Mouse (Mus musculus): ENCODE measurements around the gene Slc25a17. TPM values are rescaled to one million over a fixed set of nuclear protein-coding genes. Genes with fewer than 3 reads are reported as not detected.
A peak's percentile ranks its signal among the peaks of the same experiment; 100 is the strongest.

Slc25a17 gene
- polyA plus RNA-seq, 1 experiment from 2014 or later = 61.8 TPM

DNA sequence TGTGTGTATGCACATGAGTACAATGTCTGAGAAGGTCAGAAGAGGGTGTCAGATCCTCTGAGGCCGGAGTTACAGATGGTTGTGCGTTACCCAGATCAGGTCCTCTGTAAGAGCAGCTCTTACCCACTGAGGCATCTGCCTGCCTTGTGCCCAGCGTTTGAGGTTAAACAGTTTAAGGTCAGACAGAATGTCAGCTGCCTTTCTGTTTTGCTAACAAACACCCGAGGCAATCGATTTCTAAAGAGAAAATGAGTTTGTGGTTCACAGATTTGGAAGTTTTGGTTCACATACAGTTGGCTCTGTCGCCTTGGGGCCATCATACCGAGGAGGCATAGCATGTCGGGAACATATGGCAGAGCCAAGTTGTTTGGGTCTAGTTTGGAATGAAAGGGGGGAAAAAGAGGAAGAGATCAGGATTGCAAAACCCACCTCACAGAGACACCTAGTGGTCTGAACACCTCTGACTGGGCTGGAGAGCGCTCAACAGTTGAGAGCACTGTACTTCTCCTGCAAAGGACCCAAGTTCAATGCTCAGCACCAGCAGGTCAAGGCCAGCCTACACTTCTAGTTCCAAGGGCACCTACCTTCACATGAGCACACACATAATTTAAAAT is 76.4 kb downstream of the Slc25a17 start:
- no peaks in the 10 kb centered on the region for H3K27me3 ChIP-seq (ENCODE audit: control insufficient read depth, insufficient read depth, low read length)
- H3K4me3 ChIP-seq (ENCODE audit: low read length) = no peak overlapping the region
- no peaks in the 10 kb centered on the region for H3K9me3 ChIP-seq (replicated peaks; ENCODE audit: control insufficient read depth, low read length)
- H3K9ac ChIP-seq (ENCODE audit: low read length) = no peak overlapping the region
- no peaks in the 10 kb centered on the region for H3K36me3 ChIP-seq (ENCODE audit: control insufficient read depth, insufficient read depth)
- WGBS = 79% methylated on average over 9 of the region's 9 CpGs
- H3K27ac ChIP-seq (ENCODE audit: low read length) = no peak overlapping the region
- H3K4me2 ChIP-seq (ENCODE audit: low read depth, low read length) = no peak overlapping the region
- no peaks in the 10 kb centered on the region for H3K4me1 ChIP-seq (ENCODE audit: control insufficient read depth, insufficient read depth, low read length)
- ATAC-seq (replicated peaks; ENCODE audit: extremely low read depth, insufficient read depth, low FRiP score) = no peak

GRCm38 (mm10) chr15:81278699-81279098 is 81.9 kb downstream of the Slc25a17 start:
- H3K27me3 ChIP-seq (ENCODE audit: control insufficient read depth, insufficient read depth, low read length) = no peaks in the 10 kb centered on the region; the same call in 1 of the 2 replicates
- 83% methylated on average over 6 of the region's 6 CpGs for WGBS
- no peak overlapping the region for H3K4me3 ChIP-seq (ENCODE audit: low read length)
- no peak overlapping the region for H3K9ac ChIP-seq (ENCODE audit: low read length)
- no peaks in the 10 kb centered on the region for H3K36me3 ChIP-seq (ENCODE audit: control insufficient read depth, insufficient read depth)
- H3K4me1 ChIP-seq (ENCODE audit: control insufficient read depth, insufficient read depth, low read length) = no peaks in the 10 kb centered on the region
- ATAC-seq (replicated peaks; ENCODE audit: extremely low read depth, insufficient read depth, low FRiP score) = no peak
- H3K27ac ChIP-seq (ENCODE audit: low read length) = no peak overlapping the region
- no peaks in the 10 kb centered on the region for H3K9me3 ChIP-seq (replicated peaks; ENCODE audit: control insufficient read depth, low read length)
- H3K4me2 ChIP-seq (ENCODE audit: low read depth, low read length) = no peak overlapping the region

DNA sequence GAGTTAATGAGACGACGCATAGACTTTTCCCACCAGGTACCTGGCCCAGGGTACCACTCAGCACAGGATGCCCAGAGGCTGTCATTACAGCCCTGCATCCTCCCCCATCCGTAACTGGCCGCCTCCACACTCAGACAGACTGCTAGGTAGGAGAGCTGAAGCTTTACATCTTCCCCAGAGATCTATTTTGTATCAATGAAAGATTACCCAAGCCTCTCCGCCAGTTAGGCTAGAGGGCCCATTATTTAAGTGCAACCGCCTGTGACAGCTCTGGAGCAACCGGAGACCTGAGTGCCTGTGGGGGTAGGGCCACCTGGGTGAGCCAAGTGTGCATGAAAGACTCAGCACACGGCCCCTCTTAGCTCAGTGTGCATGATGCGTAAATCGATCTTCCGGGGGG is 82.7 kb downstream of the Slc25a17 start:
- WGBS = 45% methylated on average over 11 of the region's 11 CpGs
- Histone ChIP-seq H3K4me2 (ENCODE audit: low read depth, low read length) (no peak overlapping the region), H3K4me3 (ENCODE audit: low read length) (no peak overlapping the region), H3K27me3 (ENCODE audit: control insufficient read depth, insufficient read depth, low read length) (no peaks in the 10 kb centered on the region; the same call in 1 of the 2 replicates), H3K9ac (ENCODE audit: low read length) (no peak overlapping the region), H3K36me3 (ENCODE audit: control insufficient read depth, insufficient read depth) (no peaks in the 10 kb centered on the region), H3K4me1 (ENCODE audit: control insufficient read depth, insufficient read depth, low read length) (no peaks in the 10 kb centered on the region), H3K27ac (ENCODE audit: low read length) (no peak overlapping the region), H3K9me3 (replicated peaks; ENCODE audit: control insufficient read depth, low read length) (no peaks in the 10 kb centered on the region)
- no peak for ATAC-seq (replicated peaks; ENCODE audit: extremely low read depth, insufficient read depth, low FRiP score)

GRCm38 (mm10) chr15:81273361-81273760 is 87.3 kb downstream of the Slc25a17 start:
- H3K36me3 ChIP-seq (ENCODE audit: control insufficient read depth, insufficient read depth) = no peaks in the 10 kb centered on the region
- no peak for ATAC-seq (replicated peaks; ENCODE audit: extremely low read depth, insufficient read depth, low FRiP score)
- H3K4me3 ChIP-seq (ENCODE audit: low read length) = no peak overlapping the region
- no peak overlapping the region for H3K4me2 ChIP-seq (ENCODE audit: low read depth, low read length)
- H3K4me1 ChIP-seq (ENCODE audit: control insufficient read depth, insufficient read depth, low read length) = no peaks in the 10 kb centered on the region
- 28% methylated on average over 2 of the region's 2 CpGs for WGBS
- no peaks in the 10 kb centered on the region for H3K27me3 ChIP-seq (ENCODE audit: control insufficient read depth, insufficient read depth, low read length)
- no peak overlapping the region for H3K27ac ChIP-seq (ENCODE audit: low read length)
- H3K9ac ChIP-seq (ENCODE audit: low read length) = no peak overlapping the region
- no peaks in the 10 kb centered on the region; the same call in 1 of the 2 replicates for H3K9me3 ChIP-seq (replicated peaks; ENCODE audit: control insufficient read depth, low read length)

DNA sequence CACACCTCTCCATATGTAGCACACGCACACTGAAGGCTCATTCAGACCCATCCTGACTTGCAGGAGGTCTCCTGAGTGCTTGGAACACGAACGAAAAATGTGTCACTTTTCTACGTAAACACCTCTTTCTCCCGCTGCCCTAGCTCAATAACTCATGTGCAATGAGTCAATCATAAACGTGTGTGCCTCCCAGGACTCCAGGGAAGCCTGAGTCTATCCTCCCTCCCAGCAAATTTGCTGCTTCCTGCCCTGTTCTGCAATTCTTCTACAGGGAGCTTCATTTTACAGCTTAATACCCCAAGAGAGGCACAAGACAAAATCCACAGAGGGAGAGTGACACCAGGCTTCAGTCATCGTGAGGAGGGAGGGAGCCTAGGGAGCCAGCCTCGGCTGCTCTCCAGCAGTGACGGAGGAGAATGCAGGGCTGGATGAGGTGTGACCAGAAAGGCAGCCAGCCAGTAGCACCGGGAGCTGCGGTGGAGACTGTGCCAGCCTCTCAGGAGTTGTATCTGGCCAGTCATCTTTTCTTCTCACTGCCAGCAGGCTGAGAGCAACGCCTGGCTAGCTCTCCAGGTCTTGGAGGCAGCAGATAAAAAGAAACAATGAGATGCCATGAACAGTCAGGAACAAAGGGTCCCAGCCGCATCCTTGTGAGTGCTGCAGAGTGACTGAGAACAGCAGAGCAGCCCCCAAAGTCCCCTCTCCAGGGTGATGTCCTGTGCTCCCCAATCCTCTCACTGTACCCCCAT is 88.1 kb downstream of the Slc25a17 start:
- no peak overlapping the region for H3K27ac ChIP-seq (ENCODE audit: low read length)
- 18% methylated on average over 13 of the region's 13 CpGs for WGBS
- H3K4me1 ChIP-seq (ENCODE audit: control insufficient read depth, insufficient read depth, low read length) = no peaks in the 10 kb centered on the region
- ATAC-seq (replicated peaks; ENCODE audit: extremely low read depth, insufficient read depth, low FRiP score) = no peak
- H3K27me3 ChIP-seq (ENCODE audit: control insufficient read depth, insufficient read depth, low read length) = no peaks in the 10 kb centered on the region
- no peak overlapping the region for H3K9ac ChIP-seq (ENCODE audit: low read length)
- H3K4me3 ChIP-seq (ENCODE audit: low read length) = no peak overlapping the region
- H3K4me2 ChIP-seq (ENCODE audit: low read depth, low read length) = peak overlapping the region; percentile 3; the same call in 1 of the 2 replicates
- H3K36me3 ChIP-seq (ENCODE audit: control insufficient read depth, insufficient read depth) = no peaks in the 10 kb centered on the region
- no peaks in the 10 kb centered on the region; the same call in 1 of the 2 replicates for H3K9me3 ChIP-seq (replicated peaks; ENCODE audit: control insufficient read depth, low read length)

Other genes with a start within 250 kb of the Slc25a17 start
- gene Mrtfa, start 170.1 kb downstream of the Slc25a17 start, polyA plus RNA-seq (2015; fragmentation: Nextera tagmentation; extraction: Ambion mirVana) = 14.1 TPM in 2 replicates
- 0.06 and 0.07 TPM in 2 replicates for gene Mchr1, start 125.3 kb downstream of the Slc25a17 start, polyA plus RNA-seq (2015; fragmentation: Nextera tagmentation; extraction: Ambion mirVana)
- 104 and 121 TPM in 2 replicates for gene St13, start 39.3 kb upstream of the Slc25a17 start, polyA plus RNA-seq (2015; fragmentation: Nextera tagmentation; extraction: Ambion mirVana)
- 10.7 and 11.2 TPM in 2 replicates for gene Xpnpep3, start 39.3 kb upstream of the Slc25a17 start, polyA plus RNA-seq (2015; fragmentation: Nextera tagmentation; extraction: Ambion mirVana)
- 1.2 and 1.7 TPM in 2 replicates for gene Dnajb7, start 47.5 kb upstream of the Slc25a17 start, polyA plus RNA-seq (2015; fragmentation: Nextera tagmentation; extraction: Ambion mirVana)
- 344 TPM in 2 replicates for gene Rbx1, start 105.5 kb upstream of the Slc25a17 start, polyA plus RNA-seq (2015; fragmentation: Nextera tagmentation; extraction: Ambion mirVana)
- gene Ep300, start 224.5 kb upstream of the Slc25a17 start, polyA plus RNA-seq (2015; fragmentation: Nextera tagmentation; extraction: Ambion mirVana) = 11.5 and 12.2 TPM in 2 replicates